Mouse (Mus musculus) neural tube, embryonic 13.5 days (tissue): ENCODE results near the gene Dis3l2. TPM values are rescaled to one million over a fixed set of nuclear protein-coding genes. Genes with fewer than 3 reads are reported as not detected.

ENCODE experiments used
- ATAC-seq: fragments of 200-750 bp; cut with Nextera tagmentation; 2 replicates; pipeline ENCODE4 v1.8.0; 2017; ENCODE audit warnings: low read depth, mild to moderate bottlenecking, moderate TSS enrichment, moderate library complexity
- H3K27ac ChIP-seq: fragments of 300-500 bp; sonication (generic); replicated peaks from 2 replicates; pipeline ENCODE4 v1.5.1; 2015; ENCODE audit warnings: moderate library complexity, mild to moderate bottlenecking, inconsistent platforms
- H3K27me3 ChIP-seq: fragments of 300-500 bp; sonication (generic); 2 replicates; pipeline ENCODE4 v1.6.1; 2015; ENCODE audit warnings: mild to moderate bottlenecking, inconsistent platforms
- H3K36me3 ChIP-seq: fragments of 300-500 bp; sonication (generic); 2 replicates; pipeline ENCODE4 v1.6.1; 2015; ENCODE audit warnings: mild to moderate bottlenecking, inconsistent platforms
- H3K4me1 ChIP-seq: fragments of 300-500 bp; sonication (generic); replicated peaks from 2 replicates; pipeline ENCODE4 v1.6.1; 2015; ENCODE audit warnings: inconsistent platforms
- H3K4me2 ChIP-seq: fragments of 300-500 bp; sonication (generic); 2 replicates; pipeline ENCODE4 v1.6.1; 2015; ENCODE audit warnings: inconsistent platforms, mild to moderate bottlenecking, moderate library complexity
- H3K4me3 ChIP-seq: fragments of 300-500 bp; sonication (generic); 2 replicates; pipeline ENCODE4 v1.5.1; 2015; ENCODE audit warnings: mild to moderate bottlenecking, inconsistent platforms
- H3K9ac ChIP-seq: fragments of 300-500 bp; sonication (generic); 2 replicates; pipeline ENCODE4 v1.6.1; 2015; ENCODE audit warnings: moderate library complexity, mild to moderate bottlenecking, inconsistent platforms
- H3K9me3 ChIP-seq: fragments of 300-500 bp; sonication (generic); 2 replicates; pipeline ENCODE4 v1.6.1; 2016; ENCODE audit warnings: inconsistent platforms
- WGBS: fragments of 180-500 bp; shearing (Covaris S2); methylation state at CpG from one replicate; pipeline ENCODE4 v1.1.7; 2015; 5-methylcytosine and 5-hydroxymethylcytosine counted together
- polyA plus RNA-seq: library from polyadenylated mRNA; unstranded; fragments of >200 nt; fragmentation: Nextera tagmentation; extraction: Ambion mirVana; gene quantifications from 2 replicates; pipeline ENCODE4 v1.2.1, GENCODE M21; 2015

Gene Dis3l2
- polyA plus RNA-seq, 1 experiment from 2014 or later = 35.5 TPM

DNA sequence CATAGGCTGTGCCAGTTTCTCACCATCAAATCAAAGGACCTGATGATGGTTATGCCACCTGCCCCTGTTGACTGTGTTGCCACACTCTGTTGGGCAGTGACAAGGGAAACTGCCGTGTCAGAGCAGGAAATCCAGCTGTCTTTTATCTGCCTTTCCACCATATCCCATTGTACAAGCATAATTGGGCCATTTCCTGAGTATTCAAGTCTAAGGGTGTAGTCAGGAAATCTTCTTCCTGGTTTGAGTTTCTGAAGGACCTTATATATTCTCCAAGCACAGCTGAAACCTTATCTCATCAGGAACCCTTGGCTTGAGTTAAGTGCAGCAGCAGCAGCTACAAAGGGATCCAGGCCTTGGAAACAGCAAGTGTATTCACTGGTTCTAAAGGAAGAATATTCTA is 155.3 kb downstream of the Dis3l2 start:
- ATAC-seq = no peak
- Histone ChIP-seq H3K9ac (no peak overlapping the region), H3K27ac (no peak overlapping the region), H3K27me3 (no peaks in the 10 kb centered on the region), H3K36me3 (peaks cover 31% of the 10 kb centered on the region; the same call in 1 of the 2 replicates), H3K4me2 (no peak overlapping the region), H3K9me3 (no peaks in the 10 kb centered on the region), H3K4me3 (no peak overlapping the region), H3K4me1 (no peaks in the 10 kb centered on the region)
- WGBS = 67% methylated on average over 1 of the region's 1 CpGs

DNA sequence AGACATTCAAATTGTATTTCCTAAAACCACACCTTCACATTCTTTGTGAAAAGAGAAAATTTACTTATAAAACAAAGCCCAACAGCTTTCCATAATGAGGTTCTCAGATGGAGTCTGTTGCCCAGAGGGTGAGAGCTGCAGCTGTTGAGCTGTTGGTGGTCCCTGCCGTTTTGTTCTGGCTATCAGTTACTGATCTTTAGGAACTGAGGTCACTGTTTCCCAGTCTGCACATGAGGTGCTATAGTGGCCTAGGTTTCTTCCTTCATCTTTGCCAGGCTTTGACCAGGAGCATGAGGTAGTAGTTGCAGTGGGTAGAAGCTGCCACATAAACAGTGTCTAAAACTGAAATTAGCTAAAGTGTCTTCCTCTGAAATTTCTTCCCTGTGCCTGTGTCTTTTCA is 155.8 kb downstream of the Dis3l2 start:
- no peaks in the 10 kb centered on the region for H3K4me1 ChIP-seq
- no peak overlapping the region for H3K4me3 ChIP-seq
- 43% methylated on average over 1 of the region's 1 CpGs for WGBS
- H3K9ac ChIP-seq = no peak overlapping the region
- H3K27ac ChIP-seq = no peak overlapping the region
- no peaks in the 10 kb centered on the region for H3K9me3 ChIP-seq
- H3K27me3 ChIP-seq = no peaks in the 10 kb centered on the region
- no peak overlapping the region for H3K4me2 ChIP-seq
- no peak for ATAC-seq
- peaks cover 31% of the 10 kb centered on the region; the same call in 1 of the 2 replicates for H3K36me3 ChIP-seq

DNA sequence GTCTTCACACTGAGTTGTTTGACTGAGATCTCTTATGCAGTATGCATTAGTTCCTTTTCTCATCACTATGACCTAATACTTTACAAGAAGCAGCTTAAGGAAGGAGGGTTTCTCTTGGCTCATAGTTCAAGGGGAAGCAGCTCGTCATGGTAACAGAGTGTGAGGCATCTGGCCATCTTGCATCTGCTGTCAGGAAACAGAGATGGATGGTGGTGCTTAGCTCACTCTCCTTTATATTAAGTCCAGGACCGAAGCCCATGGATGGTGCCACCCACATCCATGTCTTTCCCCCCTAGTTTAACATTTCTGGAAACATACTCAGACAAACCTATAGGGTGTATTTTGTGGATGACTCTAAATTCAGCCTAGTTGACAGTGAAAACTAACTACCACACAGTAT is 170.1 kb downstream of the Dis3l2 start:
- ATAC-seq = peak; percentile 61; the same call in 1 of the 2 replicates
- WGBS = 30% methylated on average over 2 of the region's 2 CpGs
- Histone ChIP-seq H3K4me2 (no peak overlapping the region), H3K36me3 (peaks cover 13% of the 10 kb centered on the region), H3K9me3 (no peaks in the 10 kb centered on the region), H3K4me3 (no peak overlapping the region), H3K4me1 (peaks cover 7% of the 10 kb centered on the region; the same call in 1 of the 2 replicates), H3K27me3 (no peaks in the 10 kb centered on the region), H3K27ac (no peak overlapping the region), H3K9ac (no peak overlapping the region)

DNA sequence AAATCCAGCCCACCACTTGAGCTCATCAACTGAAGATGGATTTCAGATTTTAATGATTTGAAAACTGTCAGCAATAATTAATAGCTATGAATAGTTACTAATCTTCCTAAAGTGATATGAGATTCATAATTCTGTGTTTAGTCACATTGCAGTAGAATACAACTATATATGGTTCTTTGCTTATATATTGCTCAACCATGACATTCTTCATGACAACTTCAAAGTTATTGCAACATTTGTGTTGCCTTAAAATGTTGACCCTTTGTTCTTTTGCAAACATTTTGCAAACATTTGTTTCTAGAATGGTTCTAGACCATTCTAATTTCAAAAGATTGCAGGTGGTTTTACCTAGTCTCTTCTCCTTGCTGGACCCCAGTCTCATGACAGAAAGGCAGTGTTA is 175.1 kb downstream of the Dis3l2 start:
- no peaks in the 10 kb centered on the region for H3K27me3 ChIP-seq
- no peak overlapping the region for H3K27ac ChIP-seq
- H3K9me3 ChIP-seq = no peaks in the 10 kb centered on the region
- no peak overlapping the region for H3K4me3 ChIP-seq
- H3K36me3 ChIP-seq = peaks cover 15% of the 10 kb centered on the region; the same call in 1 of the 2 replicates
- no peak for ATAC-seq
- no peak overlapping the region for H3K9ac ChIP-seq
- H3K4me1 ChIP-seq = 0 out of 2 replicates have a peak, but pooled peaks cover 3% of the 10 kb centered on the region
- no peak overlapping the region for H3K4me2 ChIP-seq

- H3K27ac ChIP-seq = no peak overlapping the region
- no peaks in the 10 kb centered on the region for H3K27me3 ChIP-seq
- H3K9me3 ChIP-seq = no peaks in the 10 kb centered on the region
- H3K4me2 ChIP-seq = no peak overlapping the region
- H3K9ac ChIP-seq = no peak overlapping the region
- no peaks in the 10 kb centered on the region for H3K4me1 ChIP-seq
- H3K4me3 ChIP-seq = no peak overlapping the region
- WGBS = 99% methylated on average over 2 of the region's 2 CpGs
- no peak for ATAC-seq
- H3K36me3 ChIP-seq = peaks cover 15% of the 10 kb centered on the region; the same call in 1 of the 2 replicates
Measured at GRCm38 (mm10) chr1:86879547-86879946, 175.9 kb downstream of the Dis3l2 start.

DNA sequence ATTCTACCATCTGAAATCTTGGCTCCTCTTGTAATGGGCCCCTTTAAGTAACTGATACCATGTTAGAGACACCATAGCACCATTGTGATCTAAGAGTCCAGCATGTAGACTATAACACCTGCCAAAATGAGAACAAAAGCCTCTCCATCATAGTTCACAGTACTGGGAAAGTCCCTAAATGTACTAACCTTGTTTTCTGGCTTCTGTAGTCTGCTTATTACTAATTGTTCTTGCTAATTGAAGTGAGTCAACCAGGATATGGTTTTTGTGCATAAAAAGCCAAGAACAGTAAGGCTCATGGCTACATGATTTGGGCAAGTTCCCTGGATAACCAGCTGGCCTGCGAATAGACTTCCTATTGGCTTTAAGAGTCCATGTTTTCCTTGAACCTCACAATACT is 183.5 kb downstream of the Dis3l2 start:
- no peaks in the 10 kb centered on the region for H3K4me1 ChIP-seq
- H3K36me3 ChIP-seq = no peaks in the 10 kb centered on the region
- no peaks in the 10 kb centered on the region for H3K27me3 ChIP-seq
- H3K27ac ChIP-seq = no peak overlapping the region
- H3K4me3 ChIP-seq = no peak overlapping the region
- no peak overlapping the region for H3K9ac ChIP-seq
- no peak overlapping the region for H3K4me2 ChIP-seq
- no peak for ATAC-seq
- 89% methylated on average over 1 of the region's 1 CpGs for WGBS
- no peaks in the 10 kb centered on the region for H3K9me3 ChIP-seq

DNA sequence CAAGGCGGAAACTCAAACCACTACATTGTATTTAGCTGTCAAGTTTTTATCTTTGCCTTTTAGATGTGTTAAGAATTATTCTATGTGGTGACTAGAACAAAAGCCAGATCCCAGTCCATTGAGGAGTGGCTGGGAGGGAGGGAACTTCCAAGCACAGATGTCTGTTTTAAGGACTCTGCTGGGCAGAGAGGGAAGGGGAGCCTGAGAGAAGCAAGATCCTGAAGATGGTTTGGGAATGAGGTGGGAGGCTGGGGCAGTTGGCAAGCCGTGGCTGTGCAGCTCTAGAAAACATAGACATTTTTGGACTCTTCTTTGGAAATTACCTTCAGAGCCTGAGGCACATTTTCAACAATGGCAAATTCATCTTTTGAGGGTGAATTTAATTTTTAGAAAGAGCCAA is 208.9 kb downstream of the Dis3l2 start:
- no peak overlapping the region for H3K4me3 ChIP-seq
- H3K36me3 ChIP-seq = no peaks in the 10 kb centered on the region
- H3K27ac ChIP-seq = no peak overlapping the region
- no peak overlapping the region for H3K4me2 ChIP-seq
- H3K4me1 ChIP-seq = 0 out of 2 replicates have a peak, but pooled peaks cover 8% of the 10 kb centered on the region
- 80% methylated on average over 2 of the region's 2 CpGs for WGBS
- no peak for ATAC-seq
- no peaks in the 10 kb centered on the region for H3K27me3 ChIP-seq
- H3K9ac ChIP-seq = no peak overlapping the region
- no peaks in the 10 kb centered on the region for H3K9me3 ChIP-seq

DNA sequence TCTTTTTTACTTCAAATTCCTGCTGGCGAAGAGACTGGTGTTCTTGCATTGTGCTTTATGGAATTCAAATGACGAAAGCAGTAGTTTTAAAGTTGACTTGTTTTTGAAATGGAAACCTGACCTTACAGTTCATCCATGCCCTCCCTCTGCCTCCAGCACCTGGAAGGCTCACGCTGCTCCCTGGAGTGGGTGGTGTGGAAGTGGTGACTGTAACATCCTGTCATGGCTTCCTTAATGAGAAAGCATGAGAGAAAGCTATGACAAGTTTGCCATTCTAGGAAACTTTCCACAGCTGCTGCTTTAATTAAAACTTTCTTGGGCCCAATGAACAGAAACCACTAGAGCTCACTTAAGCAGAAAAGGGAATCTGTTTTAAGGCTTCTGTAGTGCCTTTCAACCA is 210.3 kb downstream of the Dis3l2 start:
- no peak overlapping the region for H3K27ac ChIP-seq
- no peaks in the 10 kb centered on the region for H3K36me3 ChIP-seq
- no peak for ATAC-seq
- no peaks in the 10 kb centered on the region for H3K27me3 ChIP-seq
- WGBS = 94% methylated on average over 3 of the region's 3 CpGs
- H3K4me1 ChIP-seq = 0 out of 2 replicates have a peak, but pooled peaks cover 8% of the 10 kb centered on the region
- no peak overlapping the region for H3K4me2 ChIP-seq
- no peak overlapping the region for H3K4me3 ChIP-seq
- H3K9me3 ChIP-seq = no peaks in the 10 kb centered on the region
- no peak overlapping the region for H3K9ac ChIP-seq

DNA sequence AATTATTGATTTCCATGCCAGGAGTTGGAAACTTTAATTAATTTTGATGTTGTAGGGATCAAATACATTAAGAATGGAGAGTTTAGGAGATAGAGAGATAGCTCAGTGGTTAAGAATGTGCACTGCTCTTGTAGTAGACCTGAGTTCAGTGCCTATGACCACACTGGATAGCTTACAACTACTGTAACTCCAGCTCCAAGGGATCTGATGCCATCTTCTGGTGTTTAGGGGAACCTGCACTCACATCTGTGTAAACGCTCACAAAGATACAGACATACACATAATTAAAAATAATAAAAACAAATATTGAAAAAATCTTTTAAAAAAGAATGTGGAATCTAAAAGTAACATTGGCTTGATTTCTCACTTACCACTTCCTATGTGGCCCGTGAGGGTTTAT is 211.1 kb downstream of the Dis3l2 start:
- WGBS = 98% methylated on average over 2 of the region's 2 CpGs
- Histone ChIP-seq H3K4me1 (0 out of 2 replicates have a peak, but pooled peaks cover 8% of the 10 kb centered on the region), H3K27me3 (no peaks in the 10 kb centered on the region), H3K4me2 (no peak overlapping the region), H3K9ac (no peak overlapping the region), H3K27ac (no peak overlapping the region), H3K4me3 (no peak overlapping the region), H3K36me3 (no peaks in the 10 kb centered on the region), H3K9me3 (no peaks in the 10 kb centered on the region)
- no peak for ATAC-seq

GRCm38 (mm10) chr1:86916355-86916984 is 212.9 kb downstream of the Dis3l2 start:
- no peaks in the 10 kb centered on the region for H3K9me3 ChIP-seq
- no peaks in the 10 kb centered on the region for H3K36me3 ChIP-seq
- no peak overlapping the region for H3K27ac ChIP-seq
- no peak overlapping the region for H3K4me3 ChIP-seq
- H3K9ac ChIP-seq = no peak overlapping the region
- H3K27me3 ChIP-seq = no peaks in the 10 kb centered on the region
- H3K4me1 ChIP-seq = 0 out of 2 replicates have a peak, but pooled peaks cover 8% of the 10 kb centered on the region
- no peak for ATAC-seq
- H3K4me2 ChIP-seq = no peak overlapping the region
- 68% methylated on average over 8 of the region's 8 CpGs for whole genome bisulfite sequencing

DNA sequence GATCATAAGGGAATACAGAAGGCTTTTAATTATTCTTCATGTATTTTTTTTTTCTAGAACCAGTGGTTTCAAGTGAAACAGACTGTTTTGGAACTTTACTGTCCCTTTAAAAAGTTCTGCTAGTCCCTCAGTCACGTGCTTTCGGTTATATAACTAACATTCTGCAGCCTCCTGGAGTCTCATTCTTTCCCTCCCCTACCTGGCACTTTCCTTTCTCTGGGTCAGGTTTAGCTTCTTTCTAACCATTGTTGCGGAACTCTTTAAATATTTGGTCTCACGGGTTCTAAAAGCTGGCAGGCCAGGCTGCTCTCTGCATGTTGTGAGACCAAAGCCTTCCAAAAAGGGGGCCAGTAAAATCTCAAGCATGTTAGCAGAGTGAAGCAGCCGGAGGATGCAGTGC is 222.2 kb downstream of the Dis3l2 start:
- Histone ChIP-seq H3K9me3 (no peaks in the 10 kb centered on the region), H3K4me2 (no peak overlapping the region), H3K27ac (no peak overlapping the region), H3K4me1 (no peaks in the 10 kb centered on the region), H3K36me3 (peaks cover 2% of the 10 kb centered on the region), H3K4me3 (no peak overlapping the region), H3K9ac (no peak overlapping the region), H3K27me3 (no peaks in the 10 kb centered on the region)
- ATAC-seq = no peak
- WGBS = 73% methylated on average over 5 of the region's 5 CpGs

GRCm38 (mm10) chr1:86931606-86932379 is 228.2 kb downstream of the Dis3l2 start:
- WGBS = 95% methylated on average over 4 of the region's 4 CpGs
- ATAC-seq = no peak
- no peak overlapping the region for H3K27ac ChIP-seq
- H3K4me3 ChIP-seq = no peak overlapping the region
- H3K9me3 ChIP-seq = no peaks in the 10 kb centered on the region
- H3K27me3 ChIP-seq = no peaks in the 10 kb centered on the region
- no peak overlapping the region for H3K4me2 ChIP-seq
- H3K36me3 ChIP-seq = peaks cover 17% of the 10 kb centered on the region
- H3K4me1 ChIP-seq = no peaks in the 10 kb centered on the region
- H3K9ac ChIP-seq = no peak overlapping the region
